Mouse (Mus musculus) forebrain, postnatal 0 days (tissue): ENCODE measurements around the gene Cep152. TPM values are rescaled to one million over a fixed set of nuclear protein-coding genes. Genes with fewer than 3 reads are reported as not detected.

ENCODE experiments used
- ATAC-seq: fragments of 200-750 bp; cut with Nextera tagmentation; 2 replicates; pipeline ENCODE4 v1.8.0; 2017; ENCODE audit warnings: mild to moderate bottlenecking, moderate library complexity
- DNase-seq: peaks from one replicate; pipeline ENCODE4 v3.0.0-alpha.2; 2015
- H3K27ac ChIP-seq: fragments of 300-500 bp; sonication (generic); 2 replicates; pipeline ENCODE4 v1.5.1; 2014; ENCODE audit warnings: low read depth, mild to moderate bottlenecking, antibody characterized with exemption, low read length, moderate library complexity, mixed read lengths
- H3K27me3 ChIP-seq: fragments of 300-500 bp; sonication (generic); 2 replicates; pipeline ENCODE4 v1.6.1; 2014; ENCODE audit warnings: mild to moderate bottlenecking, low read length, mixed read lengths; ENCODE audit not compliant: insufficient read depth
- H3K36me3 ChIP-seq: fragments of 300-500 bp; sonication (generic); 2 replicates; pipeline ENCODE4 v1.6.1; 2014; ENCODE audit warnings: mild to moderate bottlenecking, moderate library complexity; ENCODE audit not compliant: insufficient read depth
- H3K4me1 ChIP-seq: fragments of 300-500 bp; sonication (generic); 2 replicates; pipeline ENCODE4 v1.6.1; 2014; ENCODE audit warnings: antibody characterized with exemption; ENCODE audit not compliant: insufficient read depth
- H3K4me2 ChIP-seq: fragments of 300-500 bp; sonication (generic); 2 replicates; pipeline ENCODE4 v1.6.1; 2014; ENCODE audit warnings: low read depth, mild to moderate bottlenecking, moderate library complexity
- H3K4me3 ChIP-seq: fragments of 300-500 bp; sonication (generic); 2 replicates; pipeline ENCODE4 v1.5.1; 2014; ENCODE audit warnings: low read depth, low read length, mixed read lengths
- H3K9ac ChIP-seq: fragments of 300-500 bp; sonication (generic); 2 replicates; pipeline ENCODE4 v1.6.1; 2014; ENCODE audit warnings: mild to moderate bottlenecking
- H3K9me3 ChIP-seq: fragments of 300-500 bp; sonication (generic); 2 replicates; pipeline ENCODE4 v1.6.1; 2016; ENCODE audit warnings: low read length
- CTCF ChIP-seq: sonication (generic); IDR thresholded peaks from 2 replicates; pipeline ENCODE4 v1.5.1; 2016; ENCODE audit warnings: antibody characterized with exemption, control low read depth, low read depth
- WGBS: fragments of 180-500 bp; shearing (Covaris S2); extraction: QIAGEN DNeasy Blood & Tissue Kit; methylation state at CpG from one replicate; pipeline ENCODE4 v1.1.7; 2014; 5-methylcytosine and 5-hydroxymethylcytosine counted together
- polyA plus RNA-seq: library from polyadenylated mRNA; unstranded; fragments of >200 nt; fragmentation: Nextera tagmentation; extraction: Ambion mirVana; gene quantifications from 2 replicates; pipeline ENCODE4 v1.2.1, GENCODE M21; 2015
- total RNA-seq: library from RNA; depleted of rRNA; stranded (reverse); fragments of >200 nt; gene quantifications from 2 replicates; pipeline ENCODE4 v1.2.3, GENCODE M21; 2014

Gene Cep152
- total and polyA plus RNA-seq, 2 experiments from 2014 or later: 1.4 to 2.4 TPM

GRCm38 (mm10) chr2:125560037-125560436 is 64.9 kb downstream of the Cep152 start:
- no peak for ATAC-seq

GRCm38 (mm10) chr2:125558634-125559589 is 66.0 kb downstream of the Cep152 start:
- Histone ChIP-seq H3K27ac (no peak overlapping the region), H3K9ac (no peak overlapping the region), H3K4me1 (no peaks in the 10 kb centered on the region), H3K9me3 (0 out of 2 replicates have a peak, but pooled peaks cover 6% of the 10 kb centered on the region), H3K4me3 (no peak overlapping the region), H3K36me3 (no peaks in the 10 kb centered on the region; the same call in 1 of the 2 replicates), H3K4me2 (no peak overlapping the region), H3K27me3 (no peaks in the 10 kb centered on the region)
- DNase-seq (no peak), ATAC-seq (no peak)
- 62% methylated on average over 19 of the region's 19 CpGs for WGBS
- no peak for TF ChIP-seq CTCF

More at GRCm38 (mm10) chr2:125560037-125560436, 64.9 kb downstream of the Cep152 start:
- no peaks in the 10 kb centered on the region for H3K27me3 ChIP-seq
- H3K36me3 ChIP-seq: no peaks in the 10 kb centered on the region; the same call in 1 of the 2 replicates
- no peak for TF ChIP-seq CTCF
- 0 out of 2 replicates have a peak, but pooled peaks cover 4% of the 10 kb centered on the region for H3K9me3 ChIP-seq
- no peaks in the 10 kb centered on the region for H3K4me1 ChIP-seq
- H3K9ac ChIP-seq: no peak overlapping the region
- H3K27ac ChIP-seq: no peak overlapping the region
- 87% methylated on average over 6 of the region's 6 CpGs for WGBS
- DNase-seq: no peak
- H3K4me3 ChIP-seq: no peak overlapping the region
- H3K4me2 ChIP-seq: no peak overlapping the region

- DNase-seq (no peak), ATAC-seq (no peak)
- TF ChIP-seq CTCF: peak; percentile 32; the same call in 1 of the 2 replicates
- Histone ChIP-seq H3K4me1 (no peaks in the 10 kb centered on the region), H3K4me3 (no peak overlapping the region), H3K36me3 (no peaks in the 10 kb centered on the region), H3K27ac (no peak overlapping the region), H3K9ac (no peak overlapping the region), H3K4me2 (no peak overlapping the region), H3K9me3 (0 out of 2 replicates have a peak, but pooled peaks cover 6% of the 10 kb centered on the region), H3K27me3 (no peaks in the 10 kb centered on the region)
- 79% methylated on average over 6 of the region's 6 CpGs for WGBS
These were observed 69.1 kb downstream of the Cep152 start for GRCm38 (mm10) chr2:125555830-125556229.

- no peak for TF ChIP-seq CTCF
- WGBS: 61% methylated on average over 1 of the region's 1 CpGs
- no peak overlapping the region for H3K27ac ChIP-seq
- H3K4me1 ChIP-seq: no peaks in the 10 kb centered on the region
- H3K27me3 ChIP-seq: no peaks in the 10 kb centered on the region
- H3K9ac ChIP-seq: no peak overlapping the region
- H3K4me3 ChIP-seq: no peak overlapping the region
- H3K4me2 ChIP-seq: no peak overlapping the region
- H3K9me3 ChIP-seq: no peaks in the 10 kb centered on the region
- ATAC-seq (no peak), DNase-seq (no peak)
- H3K36me3 ChIP-seq: no peaks in the 10 kb centered on the region
These were observed 75.9 kb downstream of the Cep152 start for GRCm38 (mm10) chr2:125548806-125549578.

GRCm38 (mm10) chr2:125544986-125545385 is 79.9 kb downstream of the Cep152 start:
- Histone ChIP-seq H3K9me3 (no peaks in the 10 kb centered on the region), H3K4me3 (no peak overlapping the region), H3K9ac (no peak overlapping the region), H3K4me1 (no peaks in the 10 kb centered on the region), H3K27me3 (no peaks in the 10 kb centered on the region), H3K4me2 (no peak overlapping the region), H3K27ac (no peak overlapping the region), H3K36me3 (no peaks in the 10 kb centered on the region)
- TF ChIP-seq CTCF: no peak
- 93% methylated on average over 3 of the region's 3 CpGs for WGBS
- ATAC-seq: no peak
- DNase-seq: no peak

- 69% methylated on average over 1 of the region's 1 CpGs for WGBS
- H3K4me3 ChIP-seq: no peak overlapping the region
- no peak for TF ChIP-seq CTCF
These were observed 81.3 kb downstream of the Cep152 start for GRCm38 (mm10) chr2:125543646-125544045.

More at GRCm38 (mm10) chr2:125543646-125544045, 81.3 kb downstream of the Cep152 start:
- H3K4me1 ChIP-seq: no peaks in the 10 kb centered on the region
- no peak for ATAC-seq
- H3K27me3 ChIP-seq: no peaks in the 10 kb centered on the region
- no peak overlapping the region for H3K27ac ChIP-seq
- no peak overlapping the region for H3K4me2 ChIP-seq
- DNase-seq: no peak
- H3K36me3 ChIP-seq: no peaks in the 10 kb centered on the region
- no peak overlapping the region for H3K9ac ChIP-seq
- no peaks in the 10 kb centered on the region for H3K9me3 ChIP-seq
